Mouse (Mus musculus): Measurements from ENCODE around the gene Adam17.

- TF ChIP-seq EP300 (IDR thresholded peaks at IDR 0.05; ENCODE audit: low read depth) (no peak), CTCF (IDR thresholded peaks at IDR 0.05; ENCODE audit: low read depth) (no peak)
Observed at GRCm38 (mm10) chr12:21322296-21322695, 51.1 kb downstream of the Adam17 start.
